Mouse (Mus musculus) neural tube, embryonic 11.5 days (tissue): ENCODE measurements at regions not wholly inside any gene's neighbourhood (a gene's known extent, or its start where the extent isn't known, plus 50 kb on each side); places are given as distances from the start of the nearest gene placed in this dataset.

Experiments used
- ATAC-seq: fragments of 200-750 bp; cut with Nextera tagmentation; 2 replicates; pipeline ENCODE4 v1.8.0; 2017; ENCODE audit warnings: moderate number of reproducible peaks, mild to moderate bottlenecking, moderate TSS enrichment, moderate library complexity; ENCODE audit not compliant: insufficient read depth, low FRiP score, low TSS enrichment
- DNase-seq: peaks from one replicate; pipeline ENCODE4 v3.0.0-alpha.2; 2015; ENCODE audit warnings: low spot score
- H3K27ac ChIP-seq: fragments of 300-500 bp; sonication (generic); 2 replicates; pipeline ENCODE4 v1.5.1; 2014; ENCODE audit warnings: low read depth, mild to moderate bottlenecking, low read length
- H3K27me3 ChIP-seq: fragments of 300-500 bp; sonication (generic); 2 replicates; pipeline ENCODE4 v1.6.1; 2014; ENCODE audit warnings: mild to moderate bottlenecking, low read length, mixed read lengths; ENCODE audit not compliant: control insufficient read depth, insufficient read depth
- H3K36me3 ChIP-seq: fragments of 300-500 bp; sonication (generic); 2 replicates; pipeline ENCODE4 v1.6.1; 2014; ENCODE audit warnings: mild to moderate bottlenecking, low read length, moderate library complexity, mixed read lengths; ENCODE audit not compliant: control insufficient read depth, insufficient read depth
- H3K4me1 ChIP-seq: fragments of 300-500 bp; sonication (generic); 2 replicates; pipeline ENCODE4 v1.6.1; 2014; ENCODE audit warnings: low read length, mixed read lengths; ENCODE audit not compliant: control insufficient read depth, insufficient read depth
- H3K4me2 ChIP-seq: fragments of 300-500 bp; sonication (generic); 2 replicates; pipeline ENCODE4 v1.6.1; 2014; ENCODE audit warnings: low read depth, mild to moderate bottlenecking, moderate library complexity
- H3K4me3 ChIP-seq: fragments of 300-500 bp; sonication (generic); 2 replicates; pipeline ENCODE4 v1.5.1; 2014; ENCODE audit warnings: low read depth, low read length
- H3K9ac ChIP-seq: fragments of 300-500 bp; sonication (generic); 2 replicates; pipeline ENCODE4 v1.6.1; 2014; ENCODE audit warnings: mild to moderate bottlenecking, low read length
- H3K9me3 ChIP-seq: fragments of 300-500 bp; sonication (generic); 2 replicates; pipeline ENCODE4 v1.6.1; 2016; ENCODE audit warnings: low read length; ENCODE audit not compliant: control insufficient read depth
- WGBS: fragments of 180-500 bp; shearing (Covaris S2); extraction: QIAGEN DNeasy Blood & Tissue Kit; methylation state at CpG from one replicate; pipeline ENCODE4 v1.1.7; 2014; 5-methylcytosine and 5-hydroxymethylcytosine counted together

- no peaks in the 10 kb centered on the region for H3K27me3 ChIP-seq
- no peak overlapping the region for H3K9ac ChIP-seq
- no peaks in the 10 kb centered on the region for H3K36me3 ChIP-seq
- no peak overlapping the region for H3K27ac ChIP-seq
- no peaks in the 10 kb centered on the region for H3K4me1 ChIP-seq
- WGBS = 74% methylated on average over 2 of the region's 2 CpGs
- H3K4me2 ChIP-seq = no peak overlapping the region
- H3K9me3 ChIP-seq = no peaks in the 10 kb centered on the region
- DNase-seq (no peak), ATAC-seq (no peak)
- H3K4me3 ChIP-seq = no peak overlapping the region
These were observed 87.6 kb downstream of the Serpinb8 start for GRCm38 (mm10) chr1:107677404-107677803.

GRCm38 (mm10) chr1:107696858-107697257 lies 107.1 kb downstream of the Serpinb8 start:
- H3K27me3 ChIP-seq = no peaks in the 10 kb centered on the region
- H3K4me2 ChIP-seq = no peak overlapping the region
- H3K9ac ChIP-seq = no peak overlapping the region
- no peaks in the 10 kb centered on the region for H3K9me3 ChIP-seq
- DNase-seq (no peak), ATAC-seq (no peak)
- H3K27ac ChIP-seq = no peak overlapping the region
- no peaks in the 10 kb centered on the region for H3K4me1 ChIP-seq
- H3K36me3 ChIP-seq = no peaks in the 10 kb centered on the region
- 16% methylated on average over 2 of the region's 2 CpGs for WGBS
- H3K4me3 ChIP-seq = no peak overlapping the region

GRCm38 (mm10) chr1:107706108-107706548 lies 116.3 kb downstream of the Serpinb8 start:
- Histone ChIP-seq H3K27ac (no peak overlapping the region), H3K36me3 (no peaks in the 10 kb centered on the region), H3K9me3 (no peaks in the 10 kb centered on the region), H3K4me1 (no peaks in the 10 kb centered on the region), H3K4me3 (no peak overlapping the region), H3K9ac (no peak overlapping the region), H3K4me2 (no peak overlapping the region), H3K27me3 (no peaks in the 10 kb centered on the region)
- ATAC-seq = no peak
- no peak for DNase-seq

- no peak for DNase-seq
- H3K9me3 ChIP-seq = no peaks in the 10 kb centered on the region
- no peak overlapping the region for H3K4me2 ChIP-seq
- H3K27me3 ChIP-seq = no peaks in the 10 kb centered on the region
- H3K4me1 ChIP-seq = no peaks in the 10 kb centered on the region
- no peak overlapping the region for H3K27ac ChIP-seq
- no peak overlapping the region for H3K4me3 ChIP-seq
- no peak for ATAC-seq
- no peak overlapping the region for H3K9ac ChIP-seq
- no peaks in the 10 kb centered on the region for H3K36me3 ChIP-seq
- 90% methylated on average over 5 of the region's 5 CpGs for WGBS
These were observed 118.8 kb downstream of the Serpinb8 start for GRCm38 (mm10) chr1:107708601-107709000.

- Histone ChIP-seq H3K9me3 (no peaks in the 10 kb centered on the region), H3K4me3 (no peak overlapping the region), H3K27ac (no peak overlapping the region), H3K4me1 (no peaks in the 10 kb centered on the region), H3K27me3 (no peaks in the 10 kb centered on the region), H3K4me2 (no peak overlapping the region), H3K36me3 (no peaks in the 10 kb centered on the region), H3K9ac (no peak overlapping the region)
- 83% methylated on average over 1 of the region's 1 CpGs for WGBS
- no peak for ATAC-seq
- no peak for DNase-seq
These were observed 125.1 kb downstream of the Serpinb8 start for GRCm38 (mm10) chr1:107714869-107715268.

GRCm38 (mm10) chr1:107719304-107719703 lies 129.5 kb downstream of the Serpinb8 start:
- Histone ChIP-seq H3K27me3 (no peaks in the 10 kb centered on the region), H3K9me3 (no peaks in the 10 kb centered on the region), H3K4me2 (no peak overlapping the region), H3K27ac (no peak overlapping the region), H3K4me1 (no peaks in the 10 kb centered on the region), H3K9ac (no peak overlapping the region), H3K36me3 (no peaks in the 10 kb centered on the region), H3K4me3 (no peak overlapping the region)
- ATAC-seq = no peak
- no peak for DNase-seq
- WGBS = 77% methylated on average over 5 of the region's 5 CpGs

GRCm38 (mm10) chr1:107728113-107728839 lies 138.5 kb downstream of the Serpinb8 start:
- no peaks in the 10 kb centered on the region for H3K27me3 ChIP-seq
- DNase-seq (no peak), ATAC-seq (no peak)
- no peaks in the 10 kb centered on the region for H3K9me3 ChIP-seq
- 85% methylated on average over 11 of the region's 11 CpGs for WGBS
- no peak overlapping the region for H3K4me3 ChIP-seq
- no peak overlapping the region for H3K4me2 ChIP-seq
- no peak overlapping the region for H3K9ac ChIP-seq
- H3K36me3 ChIP-seq = no peaks in the 10 kb centered on the region
- H3K27ac ChIP-seq = no peak overlapping the region
- H3K4me1 ChIP-seq = no peaks in the 10 kb centered on the region

GRCm38 (mm10) chr1:107765307-107765706 lies 175.5 kb downstream of the Serpinb8 start:
- DNase-seq = no peak
- Histone ChIP-seq H3K27ac (no peak overlapping the region), H3K36me3 (no peaks in the 10 kb centered on the region), H3K4me3 (no peak overlapping the region), H3K4me2 (no peak overlapping the region), H3K9ac (no peak overlapping the region), H3K9me3 (no peaks in the 10 kb centered on the region), H3K4me1 (no peaks in the 10 kb centered on the region), H3K27me3 (no peaks in the 10 kb centered on the region)
- no peak for ATAC-seq
- WGBS = 87% methylated on average over 1 of the region's 1 CpGs

- no peak for DNase-seq
- no peak overlapping the region for H3K4me3 ChIP-seq
- no peak overlapping the region for H3K9ac ChIP-seq
- H3K4me2 ChIP-seq = no peak overlapping the region
- WGBS = 67% methylated on average over 4 of the region's 4 CpGs
- no peak overlapping the region for H3K27ac ChIP-seq
- no peak for ATAC-seq
- no peaks in the 10 kb centered on the region for H3K27me3 ChIP-seq
- H3K9me3 ChIP-seq = no peaks in the 10 kb centered on the region
- H3K36me3 ChIP-seq = no peaks in the 10 kb centered on the region
- H3K4me1 ChIP-seq = no peaks in the 10 kb centered on the region
These were observed 177.6 kb downstream of the Serpinb8 start for GRCm38 (mm10) chr1:107767198-107767947.
